Mouse (Mus musculus): ENCODE data around the gene Nxn.
"Not testable (repeated sequence)": the region's sequence is repeated elsewhere in the genome, so short reads cannot be mapped to it uniquely, and the experiment has no call there.

Gene Nxn

DNA sequence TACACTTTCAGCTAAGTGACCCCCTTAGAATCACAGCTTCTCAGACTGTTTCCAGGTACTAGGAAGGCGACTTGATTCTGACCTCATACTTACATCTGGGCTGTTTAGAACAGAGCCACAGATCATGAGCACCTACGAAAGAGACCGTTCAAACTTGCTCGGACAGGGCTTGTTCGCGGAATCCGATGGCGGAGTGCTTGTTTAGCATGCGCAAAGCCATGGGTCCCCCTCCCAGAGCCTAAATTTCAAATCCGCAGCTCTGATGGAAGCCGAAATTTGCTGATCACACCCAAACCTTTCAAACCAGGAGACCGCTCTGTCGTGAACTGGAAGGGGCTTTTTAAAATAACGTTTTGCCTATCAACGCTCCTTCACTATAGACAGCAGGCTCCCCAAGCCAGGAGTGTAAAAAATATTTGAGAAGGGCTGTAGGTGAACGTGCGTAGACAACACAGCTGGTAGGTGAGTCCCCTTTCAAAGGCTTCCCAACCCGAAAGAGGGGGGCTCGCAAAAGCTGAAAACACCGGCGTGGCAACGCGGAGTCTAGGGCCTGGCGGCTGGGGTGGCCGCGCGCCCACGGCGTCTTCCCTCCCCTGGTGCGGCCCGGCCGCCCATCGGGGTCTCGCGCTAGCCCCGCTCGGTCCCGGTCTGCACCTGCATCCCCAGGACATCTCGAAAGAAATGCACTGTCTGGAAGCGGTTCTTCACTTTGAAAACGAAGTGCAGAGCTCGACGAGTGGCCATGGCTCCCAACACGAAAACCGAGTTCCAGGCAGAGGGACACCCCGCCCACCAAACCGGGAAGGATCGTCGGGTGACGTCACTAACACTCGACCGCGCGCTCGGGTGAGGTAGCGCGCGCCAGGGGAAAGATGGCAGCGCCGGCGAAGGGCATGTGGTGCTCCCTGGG is 155.8 kb downstream of the Nxn start, which contains the start of the genes Mrm3 and Glod4:
Gene Mrm3, plus strand, starts transcription at position 815 of the 910 bp plus-strand sequence.
Gene Glod4, minus strand, starts transcription at position 825 of the 910 bp plus-strand sequence.
- in situ Hi-C loops (cut with MboI; ENCODE audit: unreplicated experiment in 2 of 2), result no loop called here

DNA sequence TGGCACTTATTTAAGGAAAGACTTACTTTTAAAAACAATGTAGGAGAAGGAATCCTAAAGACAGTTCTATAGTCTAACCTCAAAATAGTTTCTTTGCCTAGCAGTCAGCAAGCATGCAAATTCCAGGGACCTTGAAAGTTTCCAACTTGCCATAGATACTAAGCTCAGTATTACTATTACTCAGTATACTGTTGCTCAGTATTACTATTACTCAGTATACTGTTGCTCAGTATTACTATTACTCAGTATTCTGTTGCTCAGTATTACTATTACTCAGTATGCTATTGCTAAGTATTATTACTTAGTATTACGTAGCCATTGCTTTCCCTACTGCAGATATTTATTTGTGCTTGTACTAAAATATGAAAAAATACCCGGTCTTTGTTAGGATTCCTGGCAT is 159.2 kb downstream of the Nxn start:
- in situ Hi-C loops (cut with MboI; ENCODE audit: unreplicated experiment in 2 of 2), result no loop called here

DNA sequence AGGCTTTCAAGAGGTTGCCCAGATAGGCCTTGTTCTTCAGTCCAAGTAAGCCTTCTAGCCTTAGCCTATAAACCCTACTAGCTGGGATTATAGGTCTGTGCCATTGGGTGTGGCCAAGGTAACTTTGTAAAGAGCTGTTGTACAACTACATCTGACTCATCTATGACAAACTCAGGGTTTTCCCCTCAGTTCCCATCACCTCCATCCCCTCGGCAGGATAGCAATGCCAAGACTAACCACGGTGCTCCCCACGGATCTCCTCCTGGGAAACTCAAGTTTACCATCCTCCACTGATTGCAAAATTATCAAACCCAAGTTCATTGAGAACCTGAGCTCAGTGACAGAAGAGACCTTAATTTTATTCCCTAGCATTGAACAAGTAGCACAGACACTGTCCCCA is 162.8 kb downstream of the Nxn start:
- in situ Hi-C loops (cut with MboI; ENCODE audit: unreplicated experiment in 2 of 2), result no loop called here

- in situ Hi-C loops (cut with MboI; ENCODE audit: unreplicated experiment in 2 of 2), result no loop called here
Measured at GRCm38 (mm10) chr11:76225051-76225450, 173.9 kb downstream of the Nxn start.

DNA sequence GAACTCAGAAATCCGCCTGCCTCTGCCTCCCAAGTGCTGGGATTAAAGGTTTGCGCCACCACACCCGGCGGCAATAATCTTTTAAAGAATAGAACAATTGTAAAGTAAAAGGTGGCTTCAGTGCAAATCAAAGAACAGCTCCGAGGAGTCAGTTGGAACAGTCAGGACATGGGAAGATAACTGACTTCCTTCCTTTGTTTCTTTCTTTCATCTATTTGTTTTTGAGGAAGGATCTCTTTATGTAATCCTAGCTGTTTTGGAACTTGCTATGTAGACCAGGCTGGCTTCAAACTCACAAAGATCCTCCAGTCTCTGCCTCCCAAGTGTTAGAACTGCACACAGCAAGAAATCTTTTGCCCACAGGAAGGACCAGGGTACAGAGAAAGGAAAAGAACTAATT is 174.3 kb downstream of the Nxn start:
- in situ Hi-C loops (cut with MboI; ENCODE audit: unreplicated experiment in 2 of 2), result no loop called here

DNA sequence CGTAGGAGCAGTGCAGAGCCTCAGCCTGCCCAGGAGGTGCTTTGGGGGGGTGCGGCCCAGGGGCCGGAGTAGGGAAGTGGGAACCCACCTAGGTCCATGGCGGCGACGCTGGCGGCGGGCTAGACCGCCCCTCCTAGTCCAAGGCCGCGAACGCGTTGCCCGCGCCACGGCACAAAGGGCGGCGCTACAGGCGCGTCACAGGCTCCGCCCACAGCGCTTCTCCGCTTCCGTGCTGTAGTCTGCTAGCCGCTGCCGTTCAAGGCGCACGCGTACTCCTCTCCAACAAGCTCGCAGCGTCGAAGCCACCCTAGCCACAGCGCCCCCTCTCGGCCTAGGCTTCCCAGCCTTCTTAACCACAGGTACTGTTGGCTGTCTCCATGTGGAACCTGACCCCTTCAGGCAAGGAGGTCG is 181.5 kb downstream of the Nxn start, which contains the start of the genes Dbil5 and Gemin4:
Gene Dbil5, plus strand, starts transcription at position 219 of the 411 bp plus-strand sequence.
Gene Gemin4, minus strand, starts transcription at position 275 of the 411 bp plus-strand sequence.
- in situ Hi-C loops (cut with MboI; ENCODE audit: unreplicated experiment in 2 of 2), result no loop called here

GRCm38 (mm10) chr11:76216681-76217389 is 182.1 kb downstream of the Nxn start:
- in situ Hi-C loops (cut with MboI; ENCODE audit: unreplicated experiment in 2 of 2), result no loop called here

GRCm38 (mm10) chr11:76216049-76216540 is 182.8 kb downstream of the Nxn start:
- in situ Hi-C loops (cut with MboI; ENCODE audit: unreplicated experiment in 2 of 2), result no loop called here

DNA sequence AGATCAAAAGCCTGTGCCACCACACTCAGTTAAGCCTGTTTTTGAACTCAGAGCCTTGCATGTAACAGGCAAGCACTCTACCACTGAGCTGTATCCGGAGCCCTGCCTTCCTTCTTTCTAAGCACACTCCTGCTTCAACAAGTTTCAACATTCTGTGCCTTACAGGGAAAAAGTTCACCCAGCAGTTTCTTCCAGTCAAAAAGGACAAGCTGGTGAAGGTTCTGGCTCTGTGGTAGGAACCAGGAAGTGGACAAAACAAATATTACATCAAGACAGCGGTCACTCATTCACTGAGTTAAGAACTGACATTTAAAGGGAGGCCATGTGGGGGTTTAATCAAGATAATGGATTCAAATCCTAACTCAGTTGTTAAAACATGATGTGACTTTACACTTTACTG is 183.9 kb downstream of the Nxn start:
- in situ Hi-C loops (cut with MboI; ENCODE audit: unreplicated experiment in 2 of 2), result no loop called here

- in situ Hi-C loops (cut with MboI; ENCODE audit: unreplicated experiment in 2 of 2), result no loop called here
Measured at GRCm38 (mm10) chr11:76213841-76214240, 185.1 kb downstream of the Nxn start.

GRCm38 (mm10) chr11:76211595-76211994 is 187.3 kb downstream of the Nxn start:
- in situ Hi-C loops (cut with MboI; ENCODE audit: unreplicated experiment in 2 of 2), result not testable (repeated sequence)

GRCm38 (mm10) chr11:76210228-76210985 is 188.5 kb downstream of the Nxn start:
- in situ Hi-C loops (cut with MboI; ENCODE audit: unreplicated experiment in 2 of 2), result no loop called here

Measured in v-Abl transformed pro-B cells (cell line).